Mouse (Mus musculus) bone marrow, adult 2 months (tissue): ENCODE measurements around the gene Slc15a3. TPM values are rescaled to one million over a fixed set of nuclear protein-coding genes. Genes with fewer than 3 reads are reported as not detected.

Source experiments
- H3K27ac ChIP-seq: fragments of 200-500 bp; 2 replicates; pipeline ENCODE4 v1.5.1; 2012; ENCODE audit warnings: low read depth, mild to moderate bottlenecking, control low read depth, inconsistent platforms, low read length; ENCODE audit not compliant: control insufficient read depth, poor library complexity, insufficient read depth
- H3K4me1 ChIP-seq: fragments of 200-500 bp; 2 replicates; pipeline ENCODE4 v1.6.1; 2011; ENCODE audit warnings: low read length; ENCODE audit not compliant: control insufficient read depth, insufficient read depth
- H3K4me3 ChIP-seq: fragments of 200-500 bp; replicated peaks from 2 replicates; pipeline ENCODE3; 2011; ENCODE audit warnings: mild to moderate bottlenecking, low read depth, low read length, control low read depth; ENCODE audit not compliant: control insufficient read depth
- CTCF ChIP-seq: fragments of 200-500 bp; IDR thresholded peaks from 2 replicates; pipeline ENCODE4 v1.5.1; 2011; ENCODE audit warnings: low read length, control low read depth; ENCODE audit not compliant: control insufficient read depth, insufficient read depth
- POLR2A ChIP-seq: fragments of 200-500 bp; IDR thresholded peaks from 2 replicates; pipeline ENCODE4 v1.6.1; 2011; ENCODE audit warnings: low read depth, mild to moderate bottlenecking, control low read depth, low read length, borderline replicate concordance; ENCODE audit not compliant: control insufficient read depth
- WGBS: fragments of 180-500 bp; shearing (Covaris S2); methylation state at CpG from one replicate; pipeline ENCODE4 v1.1.7; 2018; 5-methylcytosine and 5-hydroxymethylcytosine counted together
- polyA plus RNA-seq: library from polyadenylated mRNA; stranded (reverse); fragments of >200 nt; gene quantifications from 2 replicates; pipeline ENCODE4 v1.2.4, GENCODE M21; 2011; ENCODE audit warnings: low replicate concordance; ENCODE audit not compliant: missing spikeins, insufficient read depth, insufficient read length

Gene Slc15a3
- polyA plus RNA-seq, 1 experiment = 19.7 TPM

DNA sequence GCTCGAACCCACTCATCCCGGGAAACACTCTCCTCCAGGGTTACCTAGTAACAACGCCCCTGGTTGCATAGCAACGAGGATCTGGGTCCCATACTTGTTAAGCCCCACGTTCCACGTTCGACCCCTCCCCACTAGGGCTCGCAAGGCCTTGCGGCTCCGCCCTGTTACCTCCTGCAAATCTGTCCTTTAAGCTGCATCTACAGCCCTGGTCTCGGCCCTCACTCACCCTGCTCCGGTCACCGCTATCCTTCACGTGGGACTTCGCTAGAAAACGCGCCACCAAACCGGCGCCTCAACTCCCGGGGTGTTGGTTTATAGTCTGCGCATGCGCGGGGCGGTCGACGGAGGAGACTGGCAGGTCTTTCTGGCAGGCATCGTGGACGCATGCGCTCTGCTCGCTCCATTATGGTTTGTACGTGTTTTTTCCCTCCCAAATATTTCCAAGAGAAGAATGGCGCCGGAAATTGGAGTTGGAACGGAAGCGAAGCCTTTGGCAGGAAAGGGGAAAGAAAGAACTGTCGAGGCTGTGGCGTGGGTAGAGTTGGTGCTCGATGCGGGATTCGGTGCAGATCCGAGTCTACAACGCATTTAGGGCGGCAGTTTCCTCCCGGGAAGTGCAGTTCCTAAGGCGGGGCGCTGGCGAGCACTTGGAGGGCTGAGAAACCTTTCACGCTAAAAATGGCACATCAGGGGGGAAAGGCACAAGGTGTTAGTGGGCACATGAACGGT lies 42.1 kb downstream of the Slc15a3 start, which contains the start of gene Tmem109:
Gene Tmem109, minus strand, starts transcription at position 576 of the 729 bp plus-strand sequence.
- peak within 1 kb of the TSS; percentile 80 for H3K4me3 ChIP-seq
- H3K4me1 ChIP-seq = peaks cover 2% of the 10 kb centered on the region; the same call in 1 of the 2 replicates
- H3K27ac ChIP-seq = no peak within 1 kb of the TSS
- under 1% methylated on average over 49 of the region's 49 CpGs for WGBS
- TF ChIP-seq CTCF (no peak), POLR2A (peak; percentile 63; the same call in 1 of the 2 replicates)

DNA sequence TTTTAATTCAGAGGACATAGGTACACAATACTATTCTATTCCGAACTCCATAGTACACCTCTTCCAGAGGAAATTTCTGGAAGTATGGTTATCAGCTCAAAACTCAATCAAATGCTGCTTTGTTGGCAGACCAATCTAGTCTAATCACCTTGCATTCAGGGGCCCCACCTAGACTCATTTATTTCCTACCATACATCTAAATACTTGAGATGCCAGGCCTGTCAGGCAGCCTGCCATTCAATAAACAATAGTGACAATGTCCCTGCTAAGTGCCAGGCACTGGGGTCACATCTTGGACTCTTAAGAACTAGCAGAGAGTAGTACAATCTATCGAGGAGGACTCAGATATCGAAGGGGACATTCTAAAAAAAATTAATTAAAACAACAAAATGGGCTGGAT lies 52.7 kb downstream of the Slc15a3 start:
- Histone ChIP-seq H3K27ac (no peak overlapping the region), H3K4me1 (no peaks in the 10 kb centered on the region), H3K4me3 (no peak overlapping the region)
- no peak for TF ChIP-seq POLR2A
- TF ChIP-seq CTCF = no peak
- WGBS = 86% methylated on average over 3 of the region's 3 CpGs

DNA sequence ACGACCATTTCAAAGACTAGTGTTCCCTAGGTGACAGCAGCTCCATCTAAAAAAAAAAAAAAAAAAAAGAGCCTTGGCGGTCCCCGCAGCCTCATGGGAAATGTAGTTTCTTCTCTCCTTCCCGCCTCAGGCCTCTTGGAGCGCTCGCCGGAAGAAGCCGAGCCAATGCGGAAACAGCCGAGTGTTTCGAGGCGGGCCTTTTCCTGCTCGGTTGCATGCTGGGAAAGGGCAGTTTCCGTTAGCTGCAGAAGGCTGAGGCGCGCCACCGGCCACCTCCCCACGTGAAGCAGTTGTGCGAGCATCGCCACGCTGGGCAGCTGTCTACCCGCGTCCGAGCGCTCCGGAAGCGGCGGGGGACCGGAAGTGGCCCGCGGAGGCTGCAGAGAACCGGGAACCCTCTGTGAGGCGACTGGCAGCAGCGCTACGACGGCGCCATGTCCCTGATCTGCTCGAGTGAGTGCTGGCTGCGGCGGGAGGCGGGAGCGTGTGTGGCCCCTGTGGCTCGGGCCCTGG lies 55.5 kb downstream of the Slc15a3 start, which contains the start of gene Prpf19:
Gene Prpf19, plus strand, starts transcription at position 216 of the 513 bp plus-strand sequence.
- Histone ChIP-seq H3K4me1 (no peaks in the 10 kb centered on the region), H3K27ac (peak within 1 kb of the TSS; percentile 87), H3K4me3 (peak within 1 kb of the TSS; percentile 80)
- under 1% methylated on average over 43 of the region's 43 CpGs for WGBS
- TF ChIP-seq CTCF (no peak), POLR2A (peak; percentile 77; the same call in 1 of the 2 replicates)

DNA sequence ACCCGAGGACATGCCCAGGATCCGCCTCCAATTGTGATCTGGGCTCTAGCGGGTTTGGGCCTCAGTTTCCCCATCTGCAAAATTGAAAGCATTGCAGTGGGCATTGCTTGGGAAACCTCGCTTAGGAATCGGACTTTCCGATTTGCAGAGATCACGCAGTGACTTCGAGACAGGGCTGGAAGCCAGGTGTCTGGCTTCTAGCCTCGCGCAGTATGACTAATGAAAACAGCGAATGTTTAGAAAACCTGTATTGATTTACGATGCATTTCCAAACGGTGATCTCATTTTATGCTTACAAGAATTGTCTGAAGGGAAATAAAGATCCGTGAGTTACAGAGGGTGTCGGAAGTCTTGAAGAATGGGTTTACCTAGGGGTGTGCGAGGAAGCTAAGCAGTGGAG lies 56.2 kb downstream of the Slc15a3 start:
- under 1% methylated on average over 16 of the region's 16 CpGs for WGBS
- peak overlapping the region; percentile 87 for H3K27ac ChIP-seq
- TF ChIP-seq POLR2A = no peak
- no peak for TF ChIP-seq CTCF

DNA sequence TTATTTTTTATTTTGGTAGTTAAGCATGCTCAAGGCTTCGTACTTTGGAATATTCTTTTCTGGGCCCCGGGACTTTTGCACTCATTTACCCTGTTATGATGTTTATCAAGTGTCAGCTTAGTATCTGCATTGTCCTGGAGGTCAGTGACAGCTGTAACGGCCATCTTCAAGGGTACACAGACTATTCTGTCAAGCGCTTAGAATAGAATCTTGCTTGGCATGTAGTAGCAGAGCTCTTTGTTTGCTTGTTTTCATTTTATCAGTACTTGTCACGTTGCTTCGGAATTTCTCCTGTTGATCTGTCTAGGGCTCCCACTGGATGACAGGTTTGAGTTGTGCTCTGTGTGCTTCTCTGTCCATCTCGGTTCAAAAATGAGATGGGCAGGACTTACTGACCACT lies 57.3 kb downstream of the Slc15a3 start:
- Histone ChIP-seq H3K4me3 (no peak overlapping the region), H3K27ac (no peak overlapping the region), H3K4me1 (no peaks in the 10 kb centered on the region)
- TF ChIP-seq CTCF = no peak
- TF ChIP-seq POLR2A = no peak
- 80% methylated on average over 7 of the region's 7 CpGs for WGBS

More for the DNA sequence above, 56.2 kb downstream of the Slc15a3 start:
- no peaks in the 10 kb centered on the region for H3K4me1 ChIP-seq
- peak overlapping the region; percentile 80 for H3K4me3 ChIP-seq

DNA sequence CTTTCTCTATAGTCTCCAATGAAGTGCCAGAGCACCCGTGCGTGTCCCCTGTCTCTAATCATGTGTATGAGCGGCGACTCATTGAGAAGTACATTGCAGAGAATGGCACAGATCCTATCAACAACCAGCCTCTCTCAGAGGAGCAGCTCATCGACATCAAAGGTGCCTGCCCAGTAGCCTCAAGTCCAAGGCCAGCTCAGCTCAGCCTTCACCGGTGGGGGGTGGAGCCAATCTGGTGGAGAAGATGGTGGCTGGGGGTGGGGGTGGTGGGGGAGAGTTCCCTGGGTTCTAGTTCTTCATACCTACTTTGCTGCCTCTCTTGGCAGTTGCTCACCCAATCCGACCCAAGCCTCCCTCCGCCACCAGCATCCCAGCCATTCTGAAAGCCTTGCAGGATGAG lies 58.0 kb downstream of the Slc15a3 start:
- Histone ChIP-seq H3K4me3 (no peak overlapping the region), H3K4me1 (no peaks in the 10 kb centered on the region), H3K27ac (no peak overlapping the region)
- TF ChIP-seq POLR2A = no peak
- no peak for TF ChIP-seq CTCF
- WGBS = 84% methylated on average over 8 of the region's 8 CpGs

DNA sequence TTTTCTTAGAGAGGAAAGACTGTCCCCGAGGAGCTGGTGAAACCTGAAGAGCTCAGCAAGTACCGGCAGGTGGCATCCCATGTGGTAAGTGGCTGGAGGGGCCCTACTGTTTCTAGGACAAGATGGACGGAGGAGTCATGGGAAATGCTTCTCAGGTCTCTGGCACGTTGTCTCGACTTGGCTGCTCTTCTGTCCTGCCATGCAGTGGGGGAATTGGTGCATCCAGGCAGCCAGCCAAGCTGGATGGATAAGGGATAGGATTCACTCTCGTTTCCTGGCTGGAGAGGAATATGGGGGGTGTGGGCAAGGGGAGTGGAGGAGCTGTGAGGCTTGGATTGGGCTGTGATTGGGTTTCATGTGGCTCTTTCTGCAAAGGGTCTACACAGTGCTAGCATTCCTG lies 60.8 kb downstream of the Slc15a3 start:
- Histone ChIP-seq H3K27ac (no peak overlapping the region), H3K4me3 (no peak overlapping the region), H3K4me1 (no peaks in the 10 kb centered on the region)
- TF ChIP-seq CTCF (no peak), POLR2A (no peak)
- 91% methylated on average over 6 of the region's 6 CpGs for WGBS

DNA sequence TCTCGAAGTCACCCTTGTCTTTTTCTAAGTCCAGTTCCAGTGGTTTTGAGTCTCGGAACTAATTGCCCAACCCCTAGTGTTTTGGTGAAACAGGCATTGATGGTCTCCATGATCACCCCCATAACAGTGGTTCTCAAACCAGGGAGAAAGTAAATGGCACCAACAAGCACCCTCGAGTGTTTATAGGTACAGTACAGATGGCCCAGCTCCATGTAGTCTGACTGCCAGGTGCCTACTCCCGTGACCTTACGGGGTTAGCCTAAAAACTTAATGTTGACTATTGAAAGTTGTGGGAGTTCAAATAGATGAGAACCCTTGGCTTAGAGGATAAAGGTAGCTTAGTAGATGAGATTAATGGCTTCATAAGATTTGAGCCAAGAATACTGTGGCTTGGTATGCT lies 61.5 kb downstream of the Slc15a3 start:
- Histone ChIP-seq H3K27ac (no peak overlapping the region), H3K4me3 (no peak overlapping the region), H3K4me1 (no peaks in the 10 kb centered on the region)
- 87% methylated on average over 5 of the region's 5 CpGs for WGBS
- TF ChIP-seq POLR2A (no peak), CTCF (no peak)
